Mouse (Mus musculus) limb, embryonic 14.5 days (tissue): ENCODE measurements around the gene Bricd5. TPM values are rescaled to one million over a fixed set of nuclear protein-coding genes. Genes with fewer than 3 reads are reported as not detected.

Experiments used
- ATAC-seq: fragments of 200-750 bp; cut with Nextera tagmentation; 2 replicates; pipeline ENCODE4 v1.8.0; 2017; ENCODE audit warnings: low read depth, moderate number of reproducible peaks, moderate TSS enrichment; ENCODE audit not compliant: low FRiP score
- DNase-seq: peaks from one replicate; pipeline ENCODE4 v3.0.0-alpha.2; 2015; ENCODE audit warnings: low spot score
- H3K27ac ChIP-seq: fragments of 300-500 bp; sonication (generic); replicated peaks from 2 replicates; pipeline ENCODE4 v1.5.1; 2014; ENCODE audit warnings: low read depth, mild to moderate bottlenecking, low read length, moderate library complexity, mixed read lengths
- H3K27me3 ChIP-seq: fragments of 300-500 bp; sonication (generic); 2 replicates; pipeline ENCODE4 v1.6.1; 2014; ENCODE audit warnings: low read length, mixed read lengths; ENCODE audit not compliant: control insufficient read depth, insufficient read depth
- H3K36me3 ChIP-seq: fragments of 300-500 bp; sonication (generic); 2 replicates; pipeline ENCODE4 v1.6.1; 2014; ENCODE audit warnings: mild to moderate bottlenecking, low read length, moderate library complexity, mixed read lengths; ENCODE audit not compliant: control insufficient read depth, insufficient read depth
- H3K4me1 ChIP-seq: fragments of 300-500 bp; sonication (generic); 2 replicates; pipeline ENCODE4 v1.6.1; 2014; ENCODE audit warnings: antibody characterized with exemption, low read length, mixed read lengths; ENCODE audit not compliant: control insufficient read depth, insufficient read depth
- H3K4me2 ChIP-seq: fragments of 300-500 bp; sonication (generic); replicated peaks from 2 replicates; pipeline ENCODE4 v1.6.1; 2014; ENCODE audit warnings: low read depth, mild to moderate bottlenecking, low read length, moderate library complexity; ENCODE audit not compliant: severe bottlenecking
- H3K4me3 ChIP-seq: fragments of 300-500 bp; sonication (generic); replicated peaks from 2 replicates; pipeline ENCODE4 v1.5.1; 2014; ENCODE audit warnings: low read length
- H3K9ac ChIP-seq: fragments of 300-500 bp; sonication (generic); 2 replicates; pipeline ENCODE4 v1.6.1; 2014; ENCODE audit warnings: mild to moderate bottlenecking, low read depth, low read length, moderate library complexity; ENCODE audit not compliant: severe bottlenecking
- H3K9me3 ChIP-seq: fragments of 300-500 bp; sonication (generic); 2 replicates; pipeline ENCODE4 v1.6.1; 2016; ENCODE audit warnings: low read length; ENCODE audit not compliant: control insufficient read depth
- POLR2A ChIP-seq: fragments of 200-500 bp; IDR thresholded peaks from 2 replicates; pipeline ENCODE4 v1.8.0; 2012; ENCODE audit warnings: inconsistent platforms, mild to moderate bottlenecking, moderate library complexity, borderline replicate concordance; ENCODE audit not compliant: insufficient read depth, insufficient read length; ENCODE audit errors: extremely low read depth
- WGBS: fragments of 180-500 bp; shearing (Covaris S2); extraction: QIAGEN DNeasy Blood & Tissue Kit; methylation state at CpG from one replicate; pipeline ENCODE4 v1.1.7; 2014; 5-methylcytosine and 5-hydroxymethylcytosine counted together
- polyA plus RNA-seq, 2 experiments: library from polyadenylated mRNA; depleted of rRNA in 1 of 2; stranded (reverse) in 1 of 2; unstranded in 1 of 2; fragments of >200 nt; fragmentation: Nextera tagmentation in 1 of 2; extraction: Ambion mirVana in 1 of 2; gene quantifications; 2 replicates each; pipeline versions ENCODE4 v1.2.1 to v1.2.3; 2012 to 2014

The Bricd5 gene
- polyA plus RNA-seq, 2 experiments = 0.89 TPM; not detected in 1

GRCm38 (mm10) chr17:24488662-24489264 lies 15.1 kb downstream of the Bricd5 start:
- Histone ChIP-seq H3K4me2 (peak overlapping the region; percentile 97), H3K27ac (no peak overlapping the region), H3K4me1 (no peaks in the 10 kb centered on the region), H3K9ac (peak overlapping the region; percentile 73), H3K4me3 (peak overlapping the region; percentile 71), H3K9me3 (no peaks in the 10 kb centered on the region), H3K36me3 (no peaks in the 10 kb centered on the region), H3K27me3 (no peaks in the 10 kb centered on the region)
- ATAC-seq (peak; percentile 70), DNase-seq (no peak)
- TF ChIP-seq POLR2A = no peak
- 5% methylated on average over 36 of the region's 81 CpGs for WGBS

GRCm38 (mm10) chr17:24489265-24490030 lies 15.8 kb downstream of the Bricd5 start:
- Histone ChIP-seq H3K27me3 (no peaks in the 10 kb centered on the region), H3K9me3 (no peaks in the 10 kb centered on the region), H3K27ac (no peak overlapping the region), H3K36me3 (no peaks in the 10 kb centered on the region), H3K4me2 (peak overlapping the region; percentile 97), H3K4me1 (no peaks in the 10 kb centered on the region), H3K9ac (peak overlapping the region; percentile 73), H3K4me3 (peak overlapping the region; percentile 71)
- DNase-seq (no peak), ATAC-seq (0 out of 2 replicates have a peak, but pooled peaks have one; percentile 12)
- TF ChIP-seq POLR2A = no peak
- 24% methylated on average over 13 of the region's 19 CpGs for WGBS

GRCm38 (mm10) chr17:24490399-24490798 lies 16.7 kb downstream of the Bricd5 start:
- no peak for DNase-seq
- H3K27me3 ChIP-seq = no peaks in the 10 kb centered on the region
- WGBS = 66% methylated on average over 4 of the region's 4 CpGs

GRCm38 (mm10) chr17:24494627-24495335 lies 21.1 kb downstream of the Bricd5 start:
- Histone ChIP-seq H3K4me3 (no peak overlapping the region), H3K9ac (no peak overlapping the region), H3K27ac (no peak overlapping the region), H3K27me3 (no peaks in the 10 kb centered on the region), H3K4me1 (no peaks in the 10 kb centered on the region), H3K4me2 (no peak overlapping the region), H3K36me3 (peaks cover 14% of the 10 kb centered on the region; the same call in 1 of the 2 replicates), H3K9me3 (no peaks in the 10 kb centered on the region)
- no peak for ATAC-seq
- WGBS = 35% methylated on average over 2 of the region's 2 CpGs
- no peak for TF ChIP-seq POLR2A
- peak; percentile 77 for DNase-seq

More at GRCm38 (mm10) chr17:24490399-24490798, 16.7 kb downstream of the Bricd5 start:
- no peak overlapping the region for H3K27ac ChIP-seq
- H3K4me3 ChIP-seq = no peak overlapping the region
- TF ChIP-seq POLR2A = no peak
- H3K36me3 ChIP-seq = no peaks in the 10 kb centered on the region
- no peak for ATAC-seq
- H3K9ac ChIP-seq = no peak overlapping the region
- no peak overlapping the region for H3K4me2 ChIP-seq
- no peaks in the 10 kb centered on the region for H3K9me3 ChIP-seq
- no peaks in the 10 kb centered on the region for H3K4me1 ChIP-seq

GRCm38 (mm10) chr17:24495443-24495842 lies 21.8 kb downstream of the Bricd5 start:
- DNase-seq (no peak), ATAC-seq (no peak)
- Histone ChIP-seq H3K36me3 (peaks cover 14% of the 10 kb centered on the region; the same call in 1 of the 2 replicates), H3K4me3 (no peak overlapping the region), H3K4me1 (no peaks in the 10 kb centered on the region), H3K27ac (no peak overlapping the region), H3K4me2 (no peak overlapping the region), H3K9me3 (no peaks in the 10 kb centered on the region), H3K9ac (no peak overlapping the region), H3K27me3 (no peaks in the 10 kb centered on the region)
- TF ChIP-seq POLR2A = no peak
- 78% methylated on average over 3 of the region's 3 CpGs for WGBS
